Mouse (Mus musculus) spleen, postnatal 4 days (tissue): ENCODE measurements around the gene Tdg.

Source experiments
- DNase-seq, 2 experiments: peaks; one replicate each; pipeline ENCODE4 v3.0.0; 2022; ENCODE audit warnings: low spot score in 2 of 2

Gene Tdg

GRCm38 (mm10) chr10:82663289-82663688 is 33.7 kb downstream of the Tdg start:
- DNase-seq = no peak

GRCm38 (mm10) chr10:82665951-82666350 is 36.3 kb downstream of the Tdg start:
- DNase-seq = no peak

GRCm38 (mm10) chr10:82666436-82667234 is 37.0 kb downstream of the Tdg start:
- DNase-seq = peak; percentile 73 to 87

GRCm38 (mm10) chr10:82670205-82670604 is 40.6 kb downstream of the Tdg start:
- no peak for DNase-seq

- DNase-seq = no peak
Measured at GRCm38 (mm10) chr10:82676949-82677348, 47.3 kb downstream of the Tdg start.

- no peak for DNase-seq
Measured at GRCm38 (mm10) chr10:82680769-82681168, 51.1 kb downstream of the Tdg start.

- DNase-seq = no peak
Measured at GRCm38 (mm10) chr10:82681639-82682038, 52.0 kb downstream of the Tdg start.

GRCm38 (mm10) chr10:82685440-82685839 is 55.8 kb downstream of the Tdg start:
- no peak for DNase-seq

GRCm38 (mm10) chr10:82689681-82690211 is 60.1 kb downstream of the Tdg start:
- no peak for DNase-seq

- DNase-seq = no peak
Measured at GRCm38 (mm10) chr10:82690494-82690893, 60.9 kb downstream of the Tdg start, which contains the start of gene Glt8d2. Gene Glt8d2 (minus strand): TSS chr10:82690650.

GRCm38 (mm10) chr10:82695956-82696355 is 66.3 kb downstream of the Tdg start, which contains the start of gene Hcfc2:
Gene Hcfc2 (plus strand): TSS chr10:82696160.
- DNase-seq = no peak

- DNase-seq = peak in 1 of 2 experiments; percentile 55
Measured at GRCm38 (mm10) chr10:82696453-82697079, 66.9 kb downstream of the Tdg start.

GRCm38 (mm10) chr10:82697305-82697898 is 67.8 kb downstream of the Tdg start:
- peak in 1 of 2 experiments; percentile 46 for DNase-seq

- peak; percentile 88 to 94 for DNase-seq
Measured at GRCm38 (mm10) chr10:82698712-82699261, 69.2 kb downstream of the Tdg start.

- DNase-seq = peak in 1 of 2 experiments; percentile 73
Measured at GRCm38 (mm10) chr10:82699296-82699941, 69.8 kb downstream of the Tdg start.
